Mouse (Mus musculus): Measurements from ENCODE around the gene Ndufs8.

Gene Ndufs8

DNA sequence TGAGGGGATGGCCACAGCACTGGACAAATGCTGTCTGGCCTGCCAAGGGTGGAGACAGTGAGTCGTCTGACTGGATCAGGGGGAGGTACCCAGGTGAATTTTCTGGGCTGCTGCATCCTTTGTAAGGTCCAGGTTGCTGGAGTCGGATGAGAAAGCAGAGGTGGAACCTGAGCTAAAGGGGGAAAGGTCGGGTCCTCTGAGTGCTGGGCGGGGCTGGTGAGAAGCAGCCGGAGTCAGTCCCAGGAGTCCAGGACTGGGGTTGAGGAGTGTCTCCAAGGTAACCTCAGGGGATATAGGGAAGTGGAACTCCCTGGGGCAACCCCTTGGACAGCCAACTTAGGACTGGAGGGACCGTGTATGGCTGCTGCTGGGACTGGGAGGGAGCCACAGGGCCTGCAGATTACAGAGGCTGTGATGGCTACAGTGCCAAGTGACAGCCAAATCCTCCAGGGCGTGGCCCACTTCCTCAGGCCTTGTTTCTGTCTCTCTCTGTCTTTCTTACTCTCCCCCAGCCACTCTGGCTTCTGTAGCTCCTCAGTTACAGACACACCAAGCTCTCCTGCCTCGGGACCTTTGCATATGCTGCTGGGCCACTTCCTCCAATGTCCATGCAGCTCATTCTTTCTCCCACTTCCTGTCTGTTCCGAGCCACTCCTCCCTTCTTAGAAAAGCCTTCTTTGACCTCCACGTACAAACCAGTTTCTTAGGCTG is 10.2 kb upstream of the Ndufs8 start:
- TF ChIP-seq GATA4 (IDR thresholded peaks at IDR 0.05; ENCODE audit: insufficient replicate concordance, low read length): no peak

DNA sequence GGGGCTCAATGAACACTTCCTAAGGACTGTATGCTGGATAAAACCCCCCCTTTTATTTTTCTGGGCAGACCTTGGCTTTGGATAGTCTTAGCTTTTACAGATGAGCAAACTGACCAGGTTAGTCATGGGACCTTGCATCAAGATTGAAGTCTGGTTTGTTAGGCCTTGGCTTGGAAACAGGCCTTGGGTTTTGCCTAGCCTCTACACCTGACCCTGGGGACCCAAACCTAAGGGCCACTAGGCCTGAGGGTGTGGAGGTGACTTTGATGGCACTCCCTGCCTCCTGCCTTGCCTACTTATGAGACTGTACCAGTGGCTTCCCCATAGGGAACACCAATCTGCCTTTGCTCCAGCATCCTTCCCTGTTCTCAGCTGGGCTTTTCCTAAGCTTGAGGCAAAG is 7.4 kb upstream of the Ndufs8 start:
- TF ChIP-seq GATA4 (IDR thresholded peaks at IDR 0.05; ENCODE audit: insufficient replicate concordance, low read length): no peak

DNA sequence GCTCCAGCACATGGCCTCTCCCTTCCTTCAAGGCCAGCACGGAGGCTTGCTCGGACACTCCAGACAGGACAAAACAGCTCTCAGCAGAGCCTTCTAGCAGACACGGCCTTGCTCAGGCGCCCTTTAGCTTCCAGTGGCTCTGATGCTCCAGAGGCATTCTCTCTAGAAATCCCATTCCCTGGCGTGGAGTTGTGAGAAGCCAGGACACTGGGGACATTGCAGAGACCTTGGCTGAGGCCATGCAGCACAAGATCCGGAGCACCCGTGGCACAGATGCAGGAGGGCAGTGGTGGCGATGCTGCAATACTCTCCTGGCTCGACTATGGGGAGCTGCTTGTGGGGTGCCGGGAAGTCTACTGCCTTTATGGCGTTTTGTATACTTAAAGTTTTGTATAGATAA is 4.2 kb upstream of the Ndufs8 start:
- TF ChIP-seq GATA4 (IDR thresholded peaks at IDR 0.05; ENCODE audit: insufficient replicate concordance, low read length): no peak

DNA sequence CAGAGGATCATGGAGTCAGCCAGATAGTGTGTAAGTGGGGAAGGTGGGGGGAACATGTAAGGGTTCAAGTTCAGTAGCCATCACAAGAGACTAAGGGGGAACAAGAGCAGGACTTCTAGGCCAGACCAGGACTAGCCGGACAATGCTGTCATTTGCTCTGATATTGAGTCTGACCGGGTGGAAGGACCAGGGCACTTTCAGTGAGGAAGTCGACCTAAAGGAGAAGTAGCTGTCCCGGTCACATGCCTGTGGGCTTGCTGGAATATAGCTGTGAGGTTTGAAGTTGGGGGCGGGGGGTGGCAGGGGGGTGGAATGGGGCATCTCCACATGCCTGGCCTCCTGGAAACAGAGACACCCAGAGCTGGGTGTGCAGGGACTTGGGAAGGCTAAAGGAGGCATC is 2.0 kb upstream of the Ndufs8 start:
- TF ChIP-seq GATA4 (IDR thresholded peaks at IDR 0.05; ENCODE audit: insufficient replicate concordance, low read length): no peak

DNA sequence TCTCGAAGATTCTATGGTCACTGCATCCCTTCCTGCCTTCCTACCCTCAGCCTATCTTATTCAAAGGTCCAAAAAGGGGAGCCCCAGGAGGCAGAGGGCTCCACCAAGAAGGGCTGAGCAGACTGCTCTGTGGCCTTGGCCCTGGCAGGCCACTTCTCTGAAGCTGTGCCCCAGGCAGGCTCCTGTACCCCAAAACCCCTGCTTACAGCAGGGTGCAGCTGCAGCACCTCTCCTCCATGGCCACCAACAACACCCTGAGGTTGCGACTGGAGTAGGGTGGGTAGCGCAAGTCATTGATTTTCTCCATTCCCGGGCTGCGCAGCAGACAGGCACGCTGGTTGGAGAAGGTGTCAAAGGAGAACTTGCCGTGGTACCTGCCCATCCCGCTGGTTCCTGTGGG is 1.1 kb upstream of the Ndufs8 start:
- TF ChIP-seq GATA4 (IDR thresholded peaks at IDR 0.05; ENCODE audit: insufficient replicate concordance, low read length): no peak

DNA sequence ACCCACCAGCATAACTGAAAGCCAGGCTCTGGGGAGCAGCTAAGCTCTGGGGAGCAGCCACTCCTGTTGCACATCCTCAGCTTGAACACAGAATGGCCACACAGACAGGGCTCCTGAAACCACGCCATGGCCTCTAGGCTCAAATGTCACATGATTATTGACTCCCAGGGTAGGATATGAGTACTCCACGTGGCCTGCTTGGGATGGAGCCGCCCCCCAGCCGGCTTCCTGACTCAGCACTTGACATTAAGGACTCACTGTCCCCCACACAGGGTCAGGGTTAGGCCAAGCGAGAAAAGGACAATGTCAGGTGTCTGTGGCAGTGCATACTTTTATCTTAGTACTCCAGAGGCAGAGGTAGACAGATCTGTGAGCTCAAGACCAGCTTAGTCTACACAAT is 2.4 kb downstream of the Ndufs8 start:
- no peak for TF ChIP-seq GATA4 (IDR thresholded peaks at IDR 0.05; ENCODE audit: insufficient replicate concordance, low read length)

DNA sequence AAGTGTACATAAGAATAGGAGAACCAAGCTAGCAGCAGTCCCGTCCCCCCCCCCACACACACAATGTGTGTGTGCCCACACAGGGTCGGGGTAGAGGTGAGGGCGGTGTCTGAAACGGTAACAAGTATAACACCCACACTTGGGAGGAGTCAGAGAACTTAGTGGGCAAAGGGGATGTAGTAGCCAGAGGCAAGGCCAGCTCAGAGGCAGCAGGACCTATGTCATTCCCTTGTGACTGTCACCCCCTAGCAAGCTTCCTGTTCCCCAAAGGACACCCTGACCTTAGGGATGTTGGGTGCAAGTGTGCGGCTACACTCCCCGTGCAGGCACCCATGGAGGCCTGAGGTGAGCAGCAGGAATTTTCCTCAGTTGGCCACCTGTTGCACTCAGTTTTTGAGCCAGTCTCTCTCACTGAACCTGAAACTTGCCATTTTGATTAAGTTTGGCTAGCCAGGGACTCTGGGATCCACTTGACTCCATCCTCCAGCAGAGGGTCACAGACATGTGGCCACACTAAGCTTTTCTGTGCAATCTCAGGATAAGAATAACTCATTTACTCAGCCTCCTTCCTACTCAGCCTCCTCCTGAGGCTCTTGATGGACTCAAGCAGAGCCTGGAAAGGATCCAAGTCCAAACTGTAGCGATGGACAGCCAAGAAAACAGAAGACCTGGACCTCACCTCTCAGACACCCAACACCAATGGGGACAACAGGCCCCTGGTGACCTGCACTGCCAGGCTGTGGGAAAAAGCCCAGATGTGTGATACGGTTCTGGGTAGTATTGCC is 4.5 kb downstream of the Ndufs8 start:
- no peak for TF ChIP-seq GATA4 (IDR thresholded peaks at IDR 0.05; ENCODE audit: insufficient replicate concordance, low read length)

DNA sequence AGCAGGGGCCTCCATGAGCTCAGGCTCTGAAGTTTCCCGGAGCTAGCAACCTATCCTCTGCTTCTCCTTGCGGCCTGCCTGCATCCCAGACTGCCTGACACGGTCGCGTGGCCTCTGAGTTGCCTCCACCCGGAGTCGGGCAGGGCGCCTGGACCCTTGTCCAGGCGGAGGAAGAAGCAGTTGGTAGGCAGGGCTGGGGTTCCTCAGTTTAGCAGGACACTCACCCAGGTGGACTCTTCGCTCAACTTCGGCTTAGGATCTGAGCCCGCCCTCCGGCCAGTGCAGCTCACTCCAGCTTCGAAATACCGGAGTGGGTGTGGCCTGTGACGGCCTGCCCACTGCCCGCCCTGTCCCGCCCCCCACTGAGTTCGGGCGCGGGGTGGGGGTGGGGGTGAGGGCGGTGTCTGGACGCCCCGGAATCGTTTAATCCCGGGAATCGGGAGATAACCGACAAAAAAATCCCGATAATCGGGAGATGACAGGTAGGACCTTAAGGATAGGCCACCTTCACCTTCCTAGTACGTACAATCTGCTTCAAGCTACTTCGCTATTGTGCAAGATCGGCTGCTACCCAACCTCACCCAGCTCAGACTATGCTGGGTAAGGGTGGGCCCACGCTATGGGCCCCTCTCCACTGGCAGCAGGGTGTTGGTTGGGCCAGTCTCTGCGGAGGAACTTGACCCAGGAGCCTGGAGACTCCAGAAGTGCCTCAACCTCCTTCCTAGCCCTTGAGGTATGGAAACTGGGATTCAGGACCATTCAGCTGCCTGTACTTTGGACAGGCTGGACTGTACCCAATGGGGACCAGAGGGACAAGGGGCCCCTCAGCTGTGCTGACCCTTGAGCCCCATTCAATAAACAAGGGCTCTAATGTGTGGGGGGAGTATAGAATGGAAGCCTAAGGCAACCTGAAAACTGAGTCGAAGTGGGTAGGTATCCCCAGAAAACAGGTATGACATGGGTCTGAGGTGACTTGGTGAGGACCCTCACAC is 5.5 kb downstream of the Ndufs8 start, which contains the start of gene Tcirg1:
Gene Tcirg1, minus strand, starts transcription at position 339 of the 992 bp plus-strand sequence.
- TF ChIP-seq GATA4 (IDR thresholded peaks at IDR 0.05; ENCODE audit: insufficient replicate concordance, low read length): no peak

DNA sequence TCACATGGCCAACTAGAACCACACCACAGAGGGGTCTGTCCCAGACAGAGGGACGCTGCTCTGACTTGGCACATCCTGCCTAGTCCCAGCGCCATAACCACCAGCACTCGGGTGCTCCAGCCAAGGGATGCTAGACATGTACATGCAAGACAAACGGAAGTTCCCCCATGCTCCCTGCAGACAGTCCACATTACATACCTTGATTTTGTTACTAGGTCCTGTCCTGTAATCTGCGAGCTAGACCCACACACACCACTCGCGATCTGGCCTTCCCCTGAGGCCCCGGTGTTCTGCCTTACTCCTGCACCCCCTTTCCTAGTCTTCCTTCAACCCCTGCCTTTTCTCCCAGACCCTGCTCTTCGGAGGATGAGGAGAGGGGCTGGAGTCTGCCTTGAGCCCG is 6.2 kb downstream of the Ndufs8 start:
- no peak for TF ChIP-seq GATA4 (IDR thresholded peaks at IDR 0.05; ENCODE audit: insufficient replicate concordance, low read length)

DNA sequence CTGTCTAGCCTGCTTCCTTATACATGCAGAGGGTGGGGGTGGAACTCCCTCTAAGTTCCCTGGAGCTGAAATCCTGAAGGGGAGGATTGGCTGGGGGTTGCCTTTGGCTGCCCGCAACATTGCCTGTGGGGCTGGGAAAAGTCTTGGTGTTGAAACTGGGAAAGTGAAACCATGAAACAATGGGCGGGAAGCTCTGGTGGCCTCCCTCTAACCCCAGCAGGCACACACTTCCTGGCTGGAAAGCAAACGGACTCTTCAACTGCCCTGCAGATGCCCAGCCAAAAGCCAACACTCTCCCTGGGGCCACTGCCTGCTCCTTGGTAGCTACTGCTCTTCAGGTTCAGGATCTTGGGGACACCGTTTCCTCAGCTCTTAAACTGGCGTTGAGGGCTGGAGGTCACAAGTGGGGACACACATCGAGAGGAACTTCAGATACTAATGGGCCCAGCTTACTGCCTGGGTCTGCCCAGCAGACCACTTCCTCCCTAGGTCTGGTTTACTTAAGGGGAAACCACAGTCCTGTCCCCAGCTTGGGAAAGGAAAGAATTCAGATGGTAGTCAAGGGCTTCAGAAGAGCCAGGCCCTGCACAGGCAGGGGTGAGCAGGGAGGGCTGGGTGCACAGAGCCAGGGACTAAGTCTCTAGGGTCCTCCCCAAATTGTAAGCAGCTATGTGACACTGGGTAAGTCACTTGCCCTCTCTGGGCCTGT is 7.2 kb downstream of the Ndufs8 start:
- no peak for TF ChIP-seq GATA4 (IDR thresholded peaks at IDR 0.05; ENCODE audit: insufficient replicate concordance, low read length)

DNA sequence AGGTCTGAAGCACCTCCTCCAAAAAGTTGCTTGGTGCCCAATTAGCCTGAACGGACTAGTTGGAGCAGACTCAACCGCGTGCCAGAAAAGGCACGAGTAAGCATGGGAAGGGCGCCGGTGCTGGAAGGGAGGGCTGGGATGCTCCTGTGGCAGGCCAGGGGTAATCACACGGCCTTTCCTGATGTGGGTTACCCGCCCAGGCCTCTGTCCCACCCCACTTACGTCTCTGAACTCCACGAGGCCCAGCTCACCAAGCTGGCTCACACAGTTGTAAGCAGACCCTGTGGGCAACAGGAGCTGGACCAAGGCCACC is 8.3 kb downstream of the Ndufs8 start:
- no peak for TF ChIP-seq GATA4 (IDR thresholded peaks at IDR 0.05; ENCODE audit: insufficient replicate concordance, low read length)

DNA sequence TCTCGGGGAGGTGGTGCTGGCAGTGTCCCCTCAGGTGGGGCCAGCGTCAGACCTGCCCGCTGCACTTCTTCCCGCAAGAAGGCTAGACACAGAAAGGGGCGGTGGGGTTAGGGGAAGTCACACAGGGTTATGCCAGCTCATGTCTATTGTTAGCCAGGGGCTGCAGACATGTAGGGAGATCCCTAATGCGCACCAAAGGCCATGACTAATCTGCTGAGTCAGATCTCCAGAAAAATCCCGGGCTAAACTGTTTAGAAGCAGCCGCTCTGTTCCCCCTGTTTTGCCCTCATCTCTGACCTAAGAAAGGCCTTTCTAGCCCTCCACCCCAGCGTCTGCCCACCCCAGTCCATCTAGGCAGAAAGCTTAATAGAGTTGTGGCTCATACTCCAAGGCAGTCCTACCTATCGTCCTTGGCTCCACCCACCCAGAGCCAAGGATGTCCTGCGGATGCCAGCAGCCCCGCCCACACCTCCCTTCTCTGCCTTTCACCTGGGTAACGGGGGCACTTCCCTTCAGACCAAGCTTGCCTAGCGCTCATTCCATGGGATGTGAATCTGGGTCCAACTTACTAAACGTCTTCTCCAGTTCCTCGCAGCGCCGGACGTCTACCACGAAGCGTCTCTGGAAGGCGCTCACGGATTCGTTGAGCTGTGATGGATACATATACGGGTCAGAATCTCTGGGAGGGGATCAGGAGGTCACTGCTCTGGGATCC is 8.8 kb downstream of the Ndufs8 start:
- TF ChIP-seq GATA4 (IDR thresholded peaks at IDR 0.05; ENCODE audit: insufficient replicate concordance, low read length): no peak

DNA sequence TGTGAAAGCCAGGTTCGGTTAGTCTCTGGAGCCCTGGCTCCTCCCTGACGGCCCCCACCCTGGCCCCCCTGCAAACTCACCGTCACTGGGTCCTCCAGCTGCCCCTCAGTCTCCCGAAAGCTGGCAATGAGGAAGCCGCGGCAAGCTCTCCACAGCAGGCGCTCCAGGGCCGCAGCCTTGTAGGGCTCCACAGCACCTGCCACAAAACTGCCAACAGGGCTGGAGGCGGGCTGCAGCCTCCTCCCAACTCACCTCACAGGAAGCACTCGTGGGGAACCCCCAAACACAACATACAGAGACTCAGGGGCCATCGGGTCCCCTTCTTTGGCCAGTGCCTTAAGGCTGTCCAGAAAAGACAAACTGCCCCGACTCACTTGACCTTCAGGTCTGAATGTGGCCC is 9.6 kb downstream of the Ndufs8 start:
- TF ChIP-seq GATA4 (IDR thresholded peaks at IDR 0.05; ENCODE audit: insufficient replicate concordance, low read length): no peak

DNA sequence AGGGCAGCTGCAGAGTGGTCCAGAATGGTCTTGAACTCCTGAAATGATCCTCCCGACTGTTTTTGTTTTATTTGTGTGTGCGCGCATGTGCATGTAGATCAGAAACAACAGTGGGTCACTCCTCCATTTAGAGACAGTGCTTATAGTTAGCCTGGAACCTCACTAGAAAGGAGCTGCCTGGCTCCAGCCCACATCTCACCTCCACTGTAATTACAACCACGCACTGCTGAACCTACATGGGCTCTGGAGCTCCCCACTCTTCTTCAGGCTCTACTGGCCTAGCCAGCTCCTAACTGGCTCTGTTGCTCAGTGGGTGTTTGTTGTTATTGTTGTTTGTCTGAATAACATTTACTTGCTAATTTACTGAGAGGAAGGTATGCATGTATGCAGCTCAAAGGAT is 13.0 kb downstream of the Ndufs8 start:
- no peak for TF ChIP-seq GATA4 (IDR thresholded peaks at IDR 0.05; ENCODE audit: insufficient replicate concordance, low read length)
